28 mouse cellular contexts compared by ENCODE assay signal in the genomic region with DNA sequence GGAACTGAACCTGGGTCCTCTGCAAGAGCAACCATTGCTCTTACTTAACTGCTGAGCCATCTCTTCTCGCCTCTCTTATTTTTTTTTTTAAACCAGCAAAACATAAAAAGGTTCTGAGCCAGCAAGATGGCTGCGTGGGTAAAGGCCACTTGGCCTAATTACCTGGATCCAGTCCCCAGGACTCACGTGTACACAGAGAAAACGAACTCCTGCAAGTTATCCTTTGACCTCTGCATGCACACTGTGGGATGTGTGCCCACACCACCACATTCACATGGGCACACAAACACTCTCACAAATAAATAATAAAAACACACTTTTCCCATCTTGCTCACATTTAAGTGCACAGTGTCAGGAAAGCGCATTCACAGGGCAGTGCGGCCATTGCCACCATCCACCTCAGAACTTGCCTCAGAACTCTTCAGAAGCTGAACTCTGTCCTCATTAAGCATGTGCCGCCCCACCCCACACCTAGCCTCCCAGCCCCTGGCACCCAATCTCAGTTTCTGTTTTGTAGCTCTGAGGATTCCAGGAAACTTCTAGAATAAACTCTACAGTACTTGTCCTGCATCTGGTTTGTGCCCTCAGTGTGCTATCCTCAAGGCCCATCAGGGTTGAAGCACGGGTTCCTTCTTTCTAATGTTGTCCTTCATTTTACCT. TPM values are rescaled to one million over a fixed set of nuclear protein-coding genes. Genes with fewer than 3 reads are reported as not detected.
DNase-seq lines count a peak whose midpoint lies in the region; ATAC-seq and TF ChIP-seq lines count a peak whose summit lies in the region.
"Had no signal": no experiment of that assay in that cellular context is flagged by ENCODE, and none has a peak within 500 bp of the region (broad histone marks: within the 10 kb centered on the region; RNA-seq: fewer than 3 reads in every experiment).

No protein-coding gene starts in this region.

- peaks cover 3% of the 10 kb centered on the region for H3K27me3 ChIP-seq in liver, embryonic 15.5 days
- H3K27me3 ChIP-seq in intestine, postnatal 0 days (replicated peaks; ENCODE audit: control insufficient read depth, insufficient read depth, low read length), result no peaks in the 10 kb centered on the region
- H3K27me3 ChIP-seq in forebrain, postnatal 0 days (ENCODE audit: insufficient read depth, low read length), result peaks cover 6% of the 10 kb centered on the region; the same call in 1 of the 2 replicates

- DNase-seq in liver, result no peak
- DNase-seq in kidney, postnatal 25 days, result peak; percentile 71 to 81
- no peak for DNase-seq in thymus, postnatal 10 days (ENCODE audit: low spot score in 2 of 2)
- no peak for DNase-seq in forebrain, postnatal 0 days
- DNase-seq in gastrocnemius, postnatal 14 days, result no peak
- DNase-seq: adrenal gland, postnatal 10 days; cerebellum, adult 8-10 months; gastrocnemius, adult 2 months; heart, postnatal 36 days; layer of hippocampus, postnatal 36 days; lung, postnatal 14 days; right cerebral cortex, adult 18-20 months; right cerebral cortex, postnatal 4 days; thymus, postnatal 14 days had no signal

- H3K9ac ChIP-seq in liver, embryonic 15.5 days, result no peak overlapping the region
- H3K9ac ChIP-seq in intestine, postnatal 0 days (ENCODE audit: low read depth, low read length), result no peak overlapping the region; the same call in 1 of the 2 replicates
- no peak overlapping the region for H3K9ac ChIP-seq in forebrain, postnatal 0 days
- H3K9ac ChIP-seq: forebrain, embryonic 13.5 days; heart, embryonic 15.5 days; hindbrain, embryonic 14.5 days; liver, embryonic 14.5 days; midbrain, embryonic 12.5 days; neural tube, embryonic 15.5 days had no signal

- no peaks in the 10 kb centered on the region for H3K9me3 ChIP-seq in liver, embryonic 15.5 days (replicated peaks)
- no peaks in the 10 kb centered on the region for H3K9me3 ChIP-seq in intestine, postnatal 0 days (ENCODE audit: control insufficient read depth)
- H3K9me3 ChIP-seq in forebrain, postnatal 0 days (ENCODE audit: low read length), result no peaks in the 10 kb centered on the region
- H3K9me3 ChIP-seq: forebrain, embryonic 13.5 days; heart, embryonic 15.5 days; midbrain, embryonic 12.5 days; neural tube, embryonic 15.5 days had no signal

- H3K4me3 ChIP-seq in liver, embryonic 15.5 days (replicated peaks), result no peak overlapping the region
- H3K4me3 ChIP-seq in intestine, postnatal 0 days (ENCODE audit: low read depth, low read length), result no peak overlapping the region
- no peak overlapping the region for H3K4me3 ChIP-seq in forebrain, postnatal 0 days (ENCODE audit: low read depth, low read length)
- H3K4me3 ChIP-seq: forebrain, embryonic 13.5 days; gastrocnemius, adult 2 months; heart, embryonic 15.5 days; midbrain, embryonic 12.5 days; neural tube, embryonic 15.5 days had no signal

- intact Hi-C loops in gastrocnemius, postnatal 14 days (cut with DNase I; ENCODE audit: low total_unique reads), result no loop called here

- no peak for TF ChIP-seq CTCF in intestine, postnatal 0 days (IDR thresholded peaks at IDR 0.05; ENCODE audit: low read depth)
- TF ChIP-seq CTCF in forebrain, postnatal 0 days (IDR thresholded peaks at IDR 0.05; ENCODE audit: low read depth), result no peak

- H3K27ac ChIP-seq in liver, embryonic 15.5 days (replicated peaks), result peak overlapping the region; percentile 68; the same call in 1 of the 2 replicates
- H3K27ac ChIP-seq in intestine, postnatal 0 days (ENCODE audit: low read depth, low read length), result peak overlapping the region; percentile 85
- H3K27ac ChIP-seq in forebrain, postnatal 0 days (ENCODE audit: low read depth, low read length), result no peak overlapping the region
- H3K27ac ChIP-seq: forebrain, embryonic 13.5 days; gastrocnemius, adult 2 months; heart, embryonic 15.5 days; hindbrain, embryonic 14.5 days; liver, embryonic 14.5 days; midbrain, embryonic 12.5 days; neural tube, embryonic 15.5 days had no signal

- ATAC-seq in liver, embryonic 15.5 days (ENCODE audit: insufficient read depth), result no peak
- peak; percentile 66 for ATAC-seq in intestine, postnatal 0 days
- no peak for ATAC-seq in forebrain, postnatal 0 days
- ATAC-seq: activated CD4-positive, CD25-positive, alpha-beta regulatory T cell, adult 4 months; forebrain, embryonic 13.5 days; inflammation-experienced regulatory T-cells, adult 6 months had no signal

- WGBS in liver, embryonic 15.5 days (ENCODE audit: insufficient replicate concordance), result 62% methylated on average over 8 of the region's 8 CpGs
- 54% methylated on average over 8 of the region's 8 CpGs for WGBS in intestine, postnatal 0 days
- 81% methylated on average over 8 of the region's 8 CpGs for WGBS in forebrain, postnatal 0 days

- peaks cover 8% of the 10 kb centered on the region; the same call in 1 of the 2 replicates for H3K4me1 ChIP-seq in liver, embryonic 15.5 days (replicated peaks)
- 0 out of 2 replicates have a peak, but pooled peaks cover 5% of the 10 kb centered on the region for H3K4me1 ChIP-seq in intestine, postnatal 0 days (replicated peaks; ENCODE audit: control insufficient read depth, insufficient read depth, low read length)
- H3K4me1 ChIP-seq in forebrain, postnatal 0 days (ENCODE audit: insufficient read depth), result no peaks in the 10 kb centered on the region
- H3K4me1 ChIP-seq: forebrain, embryonic 13.5 days; heart, embryonic 15.5 days; neural tube, embryonic 15.5 days had no signal

- no peaks in the 10 kb centered on the region for H3K36me3 ChIP-seq in liver, embryonic 15.5 days (replicated peaks)
- no peaks in the 10 kb centered on the region for H3K36me3 ChIP-seq in intestine, postnatal 0 days (ENCODE audit: control insufficient read depth, insufficient read depth)
- no peaks in the 10 kb centered on the region for H3K36me3 ChIP-seq in forebrain, postnatal 0 days (ENCODE audit: insufficient read depth)
- H3K36me3 ChIP-seq: heart, embryonic 15.5 days; midbrain, embryonic 12.5 days; neural tube, embryonic 15.5 days had no signal

- no peak overlapping the region for H3K4me2 ChIP-seq in liver, embryonic 15.5 days
- peak overlapping the region; percentile 17; the same call in 1 of the 2 replicates for H3K4me2 ChIP-seq in intestine, postnatal 0 days (replicated peaks; ENCODE audit: low read depth)
- no peak overlapping the region for H3K4me2 ChIP-seq in forebrain, postnatal 0 days (ENCODE audit: low read depth)
- H3K4me2 ChIP-seq: forebrain, embryonic 13.5 days; heart, embryonic 15.5 days; hindbrain, embryonic 14.5 days; midbrain, embryonic 12.5 days; neural tube, embryonic 15.5 days had no signal

RNA-seq across cellular contexts. Expression of gene Nlrp6, which starts 6.5 kb away (rescaled TPM):
- 4.8 and 7.0 TPM in 2 replicates for polyA plus RNA-seq in liver, embryonic 15.5 days (2015; fragmentation: Nextera tagmentation; extraction: Ambion mirVana)
- polyA plus RNA-seq in intestine, postnatal 0 days (2015; fragmentation: Nextera tagmentation; extraction: Ambion mirVana), result 52.8 and 53.0 TPM in 2 replicates
- total RNA-seq in forebrain, postnatal 0 days (2014; rRNA removed), result 0.85 and 1.00 TPM in 2 replicates
- 0.98 and 1.3 TPM in 2 replicates for polyA plus RNA-seq in forebrain, postnatal 0 days (2015; fragmentation: Nextera tagmentation; extraction: Ambion mirVana)
- total RNA-seq in gastrocnemius, postnatal 14 days (2021), result not detected
- total RNA-seq: gastrocnemius, adult 2 months; heart, postnatal 36 days; megakaryocyte, adult 5-6 weeks had no signal
- polyA plus RNA-seq: activated CD4-positive, CD25-positive, alpha-beta regulatory T cell, adult 4 months; inflammation-experienced regulatory T-cells, adult 6 months; limb, embryonic 11.5 days had no signal

RNA-seq across cellular contexts. Expression of gene Cox8b, which starts 13.9 kb away (rescaled TPM):
- polyA plus RNA-seq in liver, embryonic 15.5 days (2015; fragmentation: Nextera tagmentation; extraction: Ambion mirVana), result 2.5 and 3.6 TPM in 2 replicates
- polyA plus RNA-seq in intestine, postnatal 0 days (2015; fragmentation: Nextera tagmentation; extraction: Ambion mirVana), result 0.53 and 0.69 TPM in 2 replicates
- not detected in 2 replicates for total RNA-seq in forebrain, postnatal 0 days (2014; rRNA removed)
- not detected in 2 replicates for polyA plus RNA-seq in forebrain, postnatal 0 days (2015; fragmentation: Nextera tagmentation; extraction: Ambion mirVana)
- total RNA-seq in gastrocnemius, postnatal 14 days (2021), result 1,000 to 10,000 TPM; 1,269 to 1,458 TPM
- total RNA-seq: left cerebral cortex, postnatal 10 days; megakaryocyte, adult 5-6 weeks had no signal
- polyA plus RNA-seq: activated CD4-positive, CD25-positive, alpha-beta regulatory T cell, adult 4 months; forebrain, embryonic 13.5 days; hindbrain, embryonic 14.5 days; inflammation-experienced regulatory T-cells, adult 6 months; liver, embryonic 14.5 days; midbrain, embryonic 12.5 days; testis, adult 2 months had no signal

RNA-seq across cellular contexts. Expression of gene Pgghg, which starts 27.0 kb away (rescaled TPM):
- polyA plus RNA-seq in liver, embryonic 15.5 days (2015; fragmentation: Nextera tagmentation; extraction: Ambion mirVana), result 6.0 and 6.6 TPM in 2 replicates
- 18.9 and 19.4 TPM in 2 replicates for polyA plus RNA-seq in intestine, postnatal 0 days (2015; fragmentation: Nextera tagmentation; extraction: Ambion mirVana)
- 7.2 and 8.5 TPM in 2 replicates for total RNA-seq in forebrain, postnatal 0 days (2014; rRNA removed)
- polyA plus RNA-seq in forebrain, postnatal 0 days (2015; fragmentation: Nextera tagmentation; extraction: Ambion mirVana), result 4.7 and 5.3 TPM in 2 replicates
- 1 to 10 TPM; 6.7 to 6.9 TPM for total RNA-seq in gastrocnemius, postnatal 14 days (2021)

RNA-seq across cellular contexts. Expression of gene Sirt3, which starts 32.1 kb away (rescaled TPM):
- polyA plus RNA-seq in liver, embryonic 15.5 days (2015; fragmentation: Nextera tagmentation; extraction: Ambion mirVana), result 20.0 and 21.5 TPM in 2 replicates
- 28.9 and 30.9 TPM in 2 replicates for polyA plus RNA-seq in intestine, postnatal 0 days (2015; fragmentation: Nextera tagmentation; extraction: Ambion mirVana)
- total RNA-seq in forebrain, postnatal 0 days (2014; rRNA removed), result 41.9 and 46.3 TPM in 2 replicates
- 44.2 and 48.3 TPM in 2 replicates for polyA plus RNA-seq in forebrain, postnatal 0 days (2015; fragmentation: Nextera tagmentation; extraction: Ambion mirVana)
- 10 to 100 TPM; 19.5 to 24.7 TPM for total RNA-seq in gastrocnemius, postnatal 14 days (2021)

RNA-seq across cellular contexts. Expression of gene Psmd13, which starts 32.4 kb away (rescaled TPM):
- 133 TPM in 2 replicates for polyA plus RNA-seq in liver, embryonic 15.5 days (2015; fragmentation: Nextera tagmentation; extraction: Ambion mirVana)
- polyA plus RNA-seq in intestine, postnatal 0 days (2015; fragmentation: Nextera tagmentation; extraction: Ambion mirVana), result 150 and 155 TPM in 2 replicates
- total RNA-seq in forebrain, postnatal 0 days (2014; rRNA removed), result 164 and 174 TPM in 2 replicates
- polyA plus RNA-seq in forebrain, postnatal 0 days (2015; fragmentation: Nextera tagmentation; extraction: Ambion mirVana), result 274 and 298 TPM in 2 replicates
- 10 to 100 TPM; 93.5 to 94.2 TPM for total RNA-seq in gastrocnemius, postnatal 14 days (2021)

Comparison
In these comparisons a context has a peak if more than half of its experiments do, and no peak if none do; other contexts are left out.
1. DNase-seq: peak in kidney, postnatal 25 days (2 of 2); none in liver (single experiment), thymus, postnatal 10 days (0 of 2), forebrain, postnatal 0 days (single experiment) and gastrocnemius, postnatal 14 days (single experiment).